Mouse (Mus musculus): ENCODE results near the gene Tgfb1i1. TPM values are rescaled to one million over a fixed set of nuclear protein-coding genes. Genes with fewer than 3 reads are reported as not detected.

Gene Tgfb1i1
- polyA plus RNA-seq, 1 experiment from 2014 or later, result 22.0 TPM

GRCm38 (mm10) chr7:128238991-128239390 lies 7.6 kb upstream of the Tgfb1i1 start:
- Histone ChIP-seq H3K27me3 (ENCODE audit: control insufficient read depth, insufficient read depth, low read depth, low read length) (no peaks in the 10 kb centered on the region), H3K4me2 (ENCODE audit: low read length) (peak overlapping the region; percentile 66), H3K4me1 (ENCODE audit: control insufficient read depth, insufficient read depth, low read length) (peaks cover 13% of the 10 kb centered on the region), H3K9me3 (replicated peaks; ENCODE audit: control insufficient read depth, low read length, poor library complexity, severe bottlenecking) (no peaks in the 10 kb centered on the region), H3K9ac (ENCODE audit: low read depth, low read length) (no peak overlapping the region), H3K27ac (ENCODE audit: low read length) (peak overlapping the region; percentile 99; the same call in 1 of the 2 replicates), H3K36me3 (ENCODE audit: control insufficient read depth, insufficient read depth, low read length) (peaks cover 11% of the 10 kb centered on the region; the same call in 1 of the 2 replicates), H3K4me3 (ENCODE audit: low read depth, low read length) (peak overlapping the region; percentile 48)
- 18% methylated on average over 4 of the region's 4 CpGs for WGBS
- ATAC-seq, result no peak

DNA sequence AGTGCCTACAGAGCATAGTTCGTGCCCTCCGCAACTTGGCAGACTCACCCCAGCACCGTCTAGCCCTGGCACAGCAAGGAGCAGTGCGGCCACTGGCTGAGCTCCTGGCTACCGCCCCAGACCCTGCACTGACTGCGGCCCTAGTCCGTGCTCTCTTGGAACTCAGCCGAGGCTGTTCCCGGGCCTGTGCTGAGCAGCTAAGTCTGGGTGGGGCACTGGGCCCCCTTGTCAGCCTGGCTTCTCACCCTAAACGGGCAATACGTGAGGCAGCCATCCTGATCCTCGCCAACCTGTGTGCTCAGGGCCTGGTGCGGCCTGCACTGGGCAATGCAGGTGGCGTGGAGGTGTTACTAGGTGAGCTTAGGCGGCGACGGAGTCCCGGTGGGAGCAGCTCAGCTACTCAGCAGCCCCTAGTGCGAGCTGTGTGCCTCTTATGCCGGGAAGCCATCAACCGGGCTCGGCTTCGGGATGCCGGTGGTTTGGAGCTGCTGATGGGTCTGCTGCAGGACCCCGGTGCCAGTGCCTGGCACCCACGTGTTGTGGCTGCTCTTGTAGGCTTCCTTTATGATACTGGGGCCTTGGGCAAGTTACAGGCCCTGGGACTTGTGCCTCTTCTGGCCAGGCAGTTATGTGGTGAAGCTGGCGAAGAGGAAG lies 6.4 kb upstream of the Tgfb1i1 start:
- H3K27me3 ChIP-seq (ENCODE audit: control insufficient read depth, insufficient read depth, low read depth, low read length), result no peaks in the 10 kb centered on the region
- peaks cover 13% of the 10 kb centered on the region for H3K4me1 ChIP-seq (ENCODE audit: control insufficient read depth, insufficient read depth, low read length)
- no peak overlapping the region for H3K27ac ChIP-seq (ENCODE audit: low read length)
- no peaks in the 10 kb centered on the region for H3K9me3 ChIP-seq (replicated peaks; ENCODE audit: control insufficient read depth, low read length, poor library complexity, severe bottlenecking)
- H3K36me3 ChIP-seq (ENCODE audit: control insufficient read depth, insufficient read depth, low read length), result peaks cover 20% of the 10 kb centered on the region
- WGBS, result 96% methylated on average over 27 of the region's 27 CpGs
- no peak overlapping the region for H3K4me2 ChIP-seq (ENCODE audit: low read length)
- H3K9ac ChIP-seq (ENCODE audit: low read depth, low read length), result no peak overlapping the region
- no peak for ATAC-seq
- H3K4me3 ChIP-seq (ENCODE audit: low read depth, low read length), result no peak overlapping the region

DNA sequence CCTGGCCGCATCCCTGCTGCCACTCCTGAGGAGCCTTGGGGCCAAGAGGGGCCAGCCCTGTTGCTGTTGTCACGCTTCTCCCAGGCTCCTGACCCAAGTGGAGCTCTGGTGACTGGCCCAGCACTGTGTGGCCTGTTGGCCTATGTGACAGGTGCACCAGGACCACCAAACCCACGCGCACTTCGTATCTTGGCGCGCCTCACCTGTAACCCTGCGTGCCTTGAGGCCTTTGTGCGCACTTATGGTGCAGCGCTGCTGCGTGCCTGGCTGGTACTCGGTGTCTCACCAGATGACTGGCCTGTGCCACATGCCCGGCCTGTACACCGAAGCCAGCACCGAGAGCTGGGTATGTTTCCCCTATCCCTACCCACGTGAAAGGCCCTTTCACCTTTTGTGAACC lies 4.3 kb upstream of the Tgfb1i1 start:
- Histone ChIP-seq H3K27me3 (ENCODE audit: control insufficient read depth, insufficient read depth, low read depth, low read length) (no peaks in the 10 kb centered on the region), H3K4me3 (ENCODE audit: low read depth, low read length) (no peak overlapping the region), H3K9ac (ENCODE audit: low read depth, low read length) (no peak overlapping the region), H3K4me1 (ENCODE audit: control insufficient read depth, insufficient read depth, low read length) (peaks cover 22% of the 10 kb centered on the region), H3K27ac (ENCODE audit: low read length) (no peak overlapping the region), H3K36me3 (ENCODE audit: control insufficient read depth, insufficient read depth, low read length) (peaks cover 20% of the 10 kb centered on the region), H3K9me3 (replicated peaks; ENCODE audit: control insufficient read depth, low read length, poor library complexity, severe bottlenecking) (no peaks in the 10 kb centered on the region), H3K4me2 (ENCODE audit: low read length) (no peak overlapping the region)
- 95% methylated on average over 16 of the region's 16 CpGs for WGBS
- ATAC-seq, result no peak

GRCm38 (mm10) chr7:128243921-128244320 lies 2.7 kb upstream of the Tgfb1i1 start:
- Histone ChIP-seq H3K27ac (ENCODE audit: low read length) (no peak overlapping the region), H3K4me2 (ENCODE audit: low read length) (no peak overlapping the region), H3K36me3 (ENCODE audit: control insufficient read depth, insufficient read depth, low read length) (peaks cover 20% of the 10 kb centered on the region), H3K27me3 (ENCODE audit: control insufficient read depth, insufficient read depth, low read depth, low read length) (no peaks in the 10 kb centered on the region), H3K4me3 (ENCODE audit: low read depth, low read length) (no peak overlapping the region), H3K4me1 (ENCODE audit: control insufficient read depth, insufficient read depth, low read length) (peaks cover 19% of the 10 kb centered on the region), H3K9ac (ENCODE audit: low read depth, low read length) (no peak overlapping the region), H3K9me3 (replicated peaks; ENCODE audit: control insufficient read depth, low read length, poor library complexity, severe bottlenecking) (no peaks in the 10 kb centered on the region)
- WGBS, result 46% methylated on average over 10 of the region's 10 CpGs
- no peak for ATAC-seq

DNA sequence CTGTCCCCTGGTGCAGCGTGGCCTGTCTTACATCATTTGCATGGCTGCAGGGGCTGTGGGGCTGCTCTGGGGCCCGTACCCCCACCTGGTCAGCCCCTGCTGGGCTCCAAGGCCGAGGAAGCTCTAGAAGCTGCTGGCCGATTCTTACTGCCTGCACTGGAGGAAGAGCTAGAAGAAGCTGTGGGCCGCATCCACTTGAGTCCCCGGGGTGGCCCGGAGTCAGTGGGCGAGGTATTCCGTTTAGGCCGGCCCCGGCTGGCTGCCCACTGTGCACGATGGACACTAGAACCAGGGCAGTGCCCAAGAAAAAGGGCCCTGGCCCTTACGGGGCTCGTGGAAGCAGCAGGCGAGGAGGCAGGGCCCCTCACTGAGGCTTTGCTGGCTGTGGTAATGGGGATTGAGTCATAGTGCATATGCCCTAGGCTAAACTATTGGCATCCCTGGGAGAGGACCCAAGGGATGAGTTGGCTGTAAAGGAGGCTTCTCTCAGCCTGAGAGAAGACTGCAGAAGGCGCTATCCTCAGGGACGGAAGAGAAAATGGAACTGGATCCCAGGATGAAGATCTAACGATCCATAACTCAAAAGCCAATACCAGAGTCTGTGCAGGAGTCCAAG lies 2.1 kb upstream of the Tgfb1i1 start:
- WGBS, result 78% methylated on average over 18 of the region's 18 CpGs
- Histone ChIP-seq H3K27ac (ENCODE audit: low read length) (no peak overlapping the region), H3K4me1 (ENCODE audit: control insufficient read depth, insufficient read depth, low read length) (peaks cover 14% of the 10 kb centered on the region), H3K9me3 (replicated peaks; ENCODE audit: control insufficient read depth, low read length, poor library complexity, severe bottlenecking) (no peaks in the 10 kb centered on the region), H3K4me3 (ENCODE audit: low read depth, low read length) (no peak overlapping the region), H3K9ac (ENCODE audit: low read depth, low read length) (no peak overlapping the region), H3K27me3 (ENCODE audit: control insufficient read depth, insufficient read depth, low read depth, low read length) (no peaks in the 10 kb centered on the region), H3K4me2 (ENCODE audit: low read length) (no peak overlapping the region), H3K36me3 (ENCODE audit: control insufficient read depth, insufficient read depth, low read length) (peaks cover 20% of the 10 kb centered on the region)
- ATAC-seq, result no peak

DNA sequence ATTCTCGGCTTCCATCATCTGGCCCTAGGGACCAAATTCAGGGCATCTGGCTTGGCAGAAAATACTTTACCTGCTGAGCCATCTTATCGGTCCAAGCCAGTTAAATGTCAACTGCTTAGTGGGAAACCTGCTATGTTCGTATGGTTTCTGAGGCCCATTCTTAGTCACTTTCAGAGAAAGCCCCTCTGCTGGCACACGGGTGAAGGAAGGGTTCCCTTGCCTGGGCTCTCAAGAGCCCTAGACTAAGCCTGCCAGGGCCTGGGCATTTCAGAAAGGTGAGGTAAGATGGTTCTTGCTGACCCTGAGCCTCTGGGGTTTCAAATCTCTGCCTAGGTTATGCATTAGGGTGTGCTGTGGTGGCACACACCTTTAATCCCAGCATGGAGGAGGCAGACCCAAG lies 1.1 kb upstream of the Tgfb1i1 start:
- peaks cover 14% of the 10 kb centered on the region for H3K4me1 ChIP-seq (ENCODE audit: control insufficient read depth, insufficient read depth, low read length)
- peaks cover 16% of the 10 kb centered on the region for H3K36me3 ChIP-seq (ENCODE audit: control insufficient read depth, insufficient read depth, low read length)
- 88% methylated on average over 4 of the region's 4 CpGs for whole genome bisulfite sequencing
- ATAC-seq, result no peak
- H3K9me3 ChIP-seq (replicated peaks; ENCODE audit: control insufficient read depth, low read length, poor library complexity, severe bottlenecking), result no peaks in the 10 kb centered on the region
- H3K27me3 ChIP-seq (ENCODE audit: control insufficient read depth, insufficient read depth, low read depth, low read length), result no peaks in the 10 kb centered on the region
- H3K27ac ChIP-seq (ENCODE audit: low read length), result no peak overlapping the region
- H3K9ac ChIP-seq (ENCODE audit: low read depth, low read length), result no peak overlapping the region
- no peak overlapping the region for H3K4me3 ChIP-seq (ENCODE audit: low read depth, low read length)
- no peak overlapping the region for H3K4me2 ChIP-seq (ENCODE audit: low read length)

DNA sequence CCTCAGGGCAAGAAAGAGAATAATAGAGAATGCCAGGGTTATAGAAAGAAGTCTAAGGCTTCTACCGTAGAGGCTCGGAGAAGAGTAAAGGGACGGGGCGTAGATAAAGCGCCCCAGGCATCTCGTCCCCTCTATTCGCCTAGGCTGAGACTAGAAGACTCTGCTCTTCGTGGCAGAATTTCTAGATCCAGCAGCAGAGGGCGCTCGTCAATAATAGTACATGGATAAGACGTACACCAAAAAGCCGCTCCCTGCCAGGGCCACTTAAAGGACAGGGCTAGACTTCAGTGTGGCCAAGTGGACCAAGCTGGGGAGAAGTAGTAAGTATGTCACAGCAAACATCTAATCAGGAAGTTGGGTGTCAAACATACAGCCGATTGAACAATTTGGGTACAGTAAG lies 831 bp downstream of the Tgfb1i1 start:
- Histone ChIP-seq H3K36me3 (ENCODE audit: control insufficient read depth, insufficient read depth, low read length) (peaks cover 13% of the 10 kb centered on the region), H3K4me3 (ENCODE audit: low read depth, low read length) (peak overlapping the region; percentile 44), H3K4me1 (ENCODE audit: control insufficient read depth, insufficient read depth, low read length) (peaks cover 17% of the 10 kb centered on the region), H3K9ac (ENCODE audit: low read depth, low read length) (peak overlapping the region; percentile 68; the same call in 1 of the 2 replicates), H3K4me2 (ENCODE audit: low read length) (peak overlapping the region; percentile 64), H3K27me3 (ENCODE audit: control insufficient read depth, insufficient read depth, low read depth, low read length) (0 out of 2 replicates have a peak, but pooled peaks cover 3% of the 10 kb centered on the region), H3K27ac (ENCODE audit: low read length) (peak overlapping the region; percentile 75), H3K9me3 (replicated peaks; ENCODE audit: control insufficient read depth, low read length, poor library complexity, severe bottlenecking) (no peaks in the 10 kb centered on the region)
- ATAC-seq, result peak; percentile 72
- under 1% methylated on average over 13 of the region's 13 CpGs for WGBS

DNA sequence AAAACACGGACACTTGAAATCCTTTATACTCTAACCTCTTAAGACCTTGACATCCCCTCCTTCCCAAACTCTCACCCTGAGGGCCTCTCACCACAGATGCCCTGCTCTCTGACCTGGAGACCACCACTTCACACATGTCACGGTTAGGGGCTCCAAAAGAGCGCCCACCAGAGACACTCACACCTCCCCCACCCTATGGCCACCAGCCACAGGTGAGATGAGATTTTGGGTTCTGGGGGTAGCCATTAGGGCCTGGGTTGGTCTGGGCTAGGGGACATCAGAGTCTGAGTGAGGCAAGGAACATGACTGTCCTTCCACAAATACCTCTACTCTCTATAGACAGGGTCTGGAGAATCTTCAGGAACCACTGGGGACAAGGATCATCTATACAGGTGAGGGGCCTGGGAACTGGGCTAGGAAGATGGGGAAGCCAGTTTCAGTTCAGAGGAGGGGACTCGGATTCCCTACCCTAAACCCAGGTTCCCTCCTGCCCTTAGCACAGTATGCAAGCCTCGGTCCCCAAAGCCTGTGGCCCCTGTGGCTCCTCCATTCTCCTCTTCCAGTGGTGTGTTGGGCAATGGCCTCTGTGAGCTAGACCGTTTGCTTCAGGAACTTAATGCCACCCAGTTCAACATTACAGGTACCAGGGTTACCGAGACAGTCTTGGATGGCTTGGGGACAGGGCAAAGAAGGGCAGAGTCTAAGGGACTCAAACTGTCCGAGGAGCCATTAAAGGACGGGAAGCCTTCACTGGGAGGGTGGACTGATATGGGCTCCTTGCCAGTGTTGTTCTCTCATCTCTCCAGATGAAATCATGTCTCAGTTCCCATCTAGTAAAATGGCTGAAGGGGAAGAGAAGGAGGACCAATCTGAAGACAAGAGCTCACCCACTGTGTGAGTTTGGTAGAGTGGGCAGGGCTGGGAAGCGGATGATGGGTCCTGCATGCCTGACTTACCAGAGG lies 1.8 kb downstream of the Tgfb1i1 start:
- H3K4me2 ChIP-seq (ENCODE audit: low read length), result peak overlapping the region; percentile 64; the same call in 1 of the 2 replicates
- no peak for ATAC-seq
- H3K9me3 ChIP-seq (replicated peaks; ENCODE audit: control insufficient read depth, low read length, poor library complexity, severe bottlenecking), result no peaks in the 10 kb centered on the region
- peaks cover 10% of the 10 kb centered on the region for H3K36me3 ChIP-seq (ENCODE audit: control insufficient read depth, insufficient read depth, low read length)
- no peak overlapping the region for H3K4me3 ChIP-seq (ENCODE audit: low read depth, low read length)
- H3K4me1 ChIP-seq (ENCODE audit: control insufficient read depth, insufficient read depth, low read length), result peaks cover 21% of the 10 kb centered on the region
- H3K9ac ChIP-seq (ENCODE audit: low read depth, low read length), result no peak overlapping the region
- no peak overlapping the region for H3K27ac ChIP-seq (ENCODE audit: low read length)
- 85% methylated on average over 10 of the region's 10 CpGs for WGBS
- H3K27me3 ChIP-seq (ENCODE audit: control insufficient read depth, insufficient read depth, low read depth, low read length), result 0 out of 2 replicates have a peak, but pooled peaks cover 3% of the 10 kb centered on the region

All from midbrain, embryonic 16.5 days (tissue).